Mouse (Mus musculus): ENCODE results near the gene Lysmd1.

Lysmd1 gene

DNA sequence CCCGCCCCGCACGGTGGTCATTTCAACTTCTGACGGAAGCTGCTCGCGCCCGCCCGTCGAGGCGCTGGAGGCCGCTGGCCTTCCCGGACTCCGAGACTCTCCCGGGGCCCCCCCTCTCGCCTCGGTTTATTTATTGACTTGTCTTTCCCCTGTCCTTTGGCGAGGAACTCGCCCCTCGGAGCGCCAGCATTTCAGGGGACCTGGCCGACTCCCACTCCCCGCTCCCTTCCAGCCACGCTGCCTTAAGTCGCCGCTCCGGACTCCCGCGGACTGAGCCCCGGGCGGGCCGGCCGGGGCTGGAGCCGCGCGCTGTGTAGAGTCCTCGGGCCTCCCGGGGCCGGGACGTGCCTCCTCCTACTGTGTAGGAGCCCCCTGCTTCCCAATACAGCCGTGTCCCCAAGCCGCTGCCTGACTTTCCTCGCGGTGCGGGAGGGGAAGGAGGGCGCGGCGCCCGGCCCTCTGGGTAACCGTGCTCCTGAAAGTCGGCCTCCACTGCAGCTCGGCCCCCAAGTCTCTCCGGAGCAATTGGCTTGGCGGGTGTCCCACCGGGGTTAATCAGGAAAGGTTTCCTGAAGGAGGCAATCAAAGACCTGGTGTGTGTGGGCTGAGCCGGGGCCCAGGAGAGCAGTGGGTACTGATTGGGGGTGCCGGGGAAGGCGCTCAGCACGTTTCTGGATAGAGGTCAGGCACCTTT is 39.5 kb downstream of the Lysmd1 start:
- DNase-seq (ENCODE audit: low spot score in 2 of 2) = no peak

DNA sequence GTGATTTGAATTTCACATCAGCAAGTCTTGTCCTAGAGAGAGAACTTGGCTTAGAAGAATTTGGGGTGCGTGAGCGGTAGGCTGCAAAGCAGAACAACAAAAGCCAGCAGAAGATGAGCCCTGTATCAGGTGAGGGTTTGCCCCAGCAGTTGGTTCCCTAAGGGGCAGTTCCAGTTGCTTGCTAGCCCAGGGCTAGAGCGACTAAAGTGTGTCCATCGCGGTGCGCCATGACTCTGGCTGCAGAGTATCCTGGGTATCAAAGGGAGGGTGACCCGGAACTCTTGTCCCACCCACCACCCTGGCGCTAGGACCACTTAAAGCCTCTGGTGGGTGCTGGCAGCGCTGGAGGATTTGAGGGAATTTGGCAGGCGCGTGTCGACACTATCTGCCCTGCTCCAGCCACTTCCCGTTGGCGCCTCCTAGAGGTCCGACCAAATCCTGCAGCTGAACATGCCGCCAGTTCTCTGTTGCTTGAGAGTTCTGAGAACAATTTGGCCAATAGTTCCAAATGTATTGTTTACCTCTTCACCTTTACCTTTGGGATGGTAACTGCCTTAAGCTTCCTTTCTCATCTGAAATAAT is 40.2 kb downstream of the Lysmd1 start:
- peak; percentile 72 to 83 for DNase-seq (ENCODE audit: low spot score in 2 of 2)

DNA sequence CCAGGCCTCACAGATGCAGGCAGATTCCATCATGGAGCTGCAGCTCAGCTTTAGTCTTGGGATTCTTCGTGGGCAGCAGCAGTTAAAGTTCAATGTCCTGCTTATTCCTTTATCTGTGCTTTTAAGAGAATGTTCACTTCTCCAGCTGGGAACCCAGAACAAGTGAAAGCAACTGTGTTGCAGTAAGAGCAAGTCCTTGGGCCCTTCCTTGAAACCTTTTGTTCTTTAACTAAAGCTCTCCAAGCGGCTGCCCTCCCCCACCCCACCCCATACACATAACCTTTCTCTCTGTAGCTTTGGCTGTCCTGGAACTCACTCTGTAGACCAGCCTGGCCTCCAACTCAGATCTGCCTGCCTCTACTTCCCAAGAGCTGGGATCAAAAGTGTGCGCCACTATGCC is 42.6 kb downstream of the Lysmd1 start:
- DNase-seq (ENCODE audit: low spot score in 2 of 2) = no peak

DNA sequence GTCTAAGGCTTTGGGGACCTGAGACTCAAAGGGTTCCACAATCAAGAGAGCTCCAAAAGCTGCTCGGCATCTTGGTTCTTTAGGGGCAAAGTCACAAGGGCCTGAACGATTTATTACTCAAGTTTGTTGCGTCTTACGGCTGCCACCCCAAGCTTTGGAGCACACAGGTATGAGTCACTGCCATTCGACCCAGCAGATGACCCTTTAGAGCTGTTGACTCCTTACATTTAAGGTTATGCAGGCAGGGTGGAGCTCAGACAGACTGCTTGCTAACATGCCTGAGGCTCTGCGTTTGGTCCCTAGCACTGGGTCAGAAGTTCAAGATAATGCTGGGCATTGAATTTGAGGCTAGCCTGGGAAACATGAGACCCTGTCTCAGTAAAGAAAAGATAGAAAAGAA is 43.7 kb downstream of the Lysmd1 start:
- DNase-seq (ENCODE audit: low spot score in 2 of 2) = no peak

DNA sequence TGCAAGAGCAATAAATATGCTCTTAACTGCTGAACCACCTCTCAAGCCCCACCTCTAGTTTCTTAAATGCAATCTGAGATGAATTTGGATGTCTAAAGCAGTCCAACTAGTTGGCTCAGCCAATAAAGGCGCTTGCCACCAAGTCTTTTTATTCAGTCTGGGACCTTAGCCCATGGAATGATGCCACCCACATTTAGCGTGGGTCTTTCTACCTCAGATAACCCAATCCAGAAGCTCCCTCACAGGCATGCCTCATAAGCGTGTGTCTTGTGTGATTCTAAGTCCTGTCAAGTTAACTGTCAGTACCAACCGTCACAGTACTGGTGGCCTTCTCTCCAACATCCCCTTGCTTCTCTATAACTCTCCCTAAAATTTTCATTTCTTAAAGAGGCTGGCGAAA is 45.1 kb downstream of the Lysmd1 start:
- DNase-seq (ENCODE audit: low spot score in 2 of 2) = no peak

DNA sequence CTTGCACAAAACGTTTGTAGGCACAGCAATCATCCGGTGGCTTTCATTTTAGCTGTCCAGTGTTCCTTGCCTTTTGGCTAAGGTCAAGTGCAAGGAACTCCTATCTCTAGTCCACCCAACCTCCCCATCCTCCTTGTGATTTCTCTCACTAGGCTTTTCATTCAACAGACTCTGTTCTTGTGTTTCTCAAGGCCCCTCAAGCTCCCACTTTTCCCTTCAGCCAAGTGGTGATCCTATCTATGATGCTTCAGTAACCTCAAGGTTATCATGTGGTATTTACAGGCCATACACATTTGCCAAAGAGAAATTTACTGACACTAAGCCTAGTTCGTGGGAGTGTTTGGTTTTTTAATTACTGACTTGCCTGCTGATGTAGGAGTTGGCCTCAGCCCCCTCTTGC is 46.0 kb downstream of the Lysmd1 start:
- no peak for DNase-seq (ENCODE audit: low spot score in 2 of 2)

DNA sequence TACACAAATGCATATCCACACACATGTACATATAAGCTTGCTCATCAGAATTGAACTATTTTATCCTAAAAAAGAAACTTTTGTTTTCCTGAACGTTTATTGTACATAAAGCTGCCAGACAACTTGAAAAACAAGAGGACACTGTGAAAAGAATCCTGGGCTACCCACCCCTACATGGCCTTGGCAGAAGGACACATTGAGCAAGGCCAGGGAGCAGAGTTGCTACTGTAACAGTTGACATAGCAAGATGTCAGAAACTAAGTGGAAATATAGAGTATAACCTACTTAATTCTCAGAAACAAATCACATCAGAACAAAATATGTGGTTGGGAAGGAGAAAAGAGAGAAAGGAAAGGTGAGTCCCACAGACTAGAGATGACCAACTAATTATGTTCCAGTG is 48.0 kb downstream of the Lysmd1 start:
- no peak for DNase-seq (ENCODE audit: low spot score in 2 of 2)

DNA sequence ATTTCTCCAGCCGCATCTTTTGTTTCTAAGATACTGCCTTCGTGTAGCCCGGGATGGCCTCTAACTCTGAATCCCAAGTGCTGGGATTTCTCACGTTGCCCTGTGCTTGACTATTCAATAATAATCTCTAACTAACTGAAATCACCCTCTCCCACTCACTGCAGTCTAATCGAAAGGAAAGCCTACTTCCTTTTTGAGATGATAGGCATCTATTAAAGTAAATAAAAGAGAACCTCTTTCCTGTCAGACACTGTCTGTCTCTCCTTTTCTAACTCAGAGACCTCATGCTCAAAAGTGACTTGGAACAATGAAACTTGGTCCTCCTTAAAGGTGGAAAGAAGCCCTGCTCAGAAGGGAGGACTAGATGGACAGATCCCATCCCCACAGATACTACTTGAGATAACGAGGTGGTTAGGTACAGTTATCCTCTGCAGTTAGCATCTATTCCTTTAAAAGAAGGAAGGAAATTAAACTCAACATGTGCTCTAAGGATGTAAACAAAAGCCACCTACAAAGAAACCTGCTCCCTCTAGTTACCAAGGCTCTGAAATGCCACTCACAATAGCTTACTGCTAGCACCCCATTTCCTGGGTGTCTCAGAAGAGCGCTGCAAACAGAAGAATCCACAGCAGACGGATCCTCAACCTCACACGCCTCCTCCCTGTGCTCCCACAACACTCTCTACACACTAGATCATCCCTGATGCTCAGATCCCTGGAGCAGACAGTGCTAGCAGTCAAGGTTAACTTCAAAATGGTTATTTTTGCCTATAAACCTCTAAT is 51.1 kb downstream of the Lysmd1 start:
- no peak for DNase-seq (ENCODE audit: low spot score in 2 of 2)

DNA sequence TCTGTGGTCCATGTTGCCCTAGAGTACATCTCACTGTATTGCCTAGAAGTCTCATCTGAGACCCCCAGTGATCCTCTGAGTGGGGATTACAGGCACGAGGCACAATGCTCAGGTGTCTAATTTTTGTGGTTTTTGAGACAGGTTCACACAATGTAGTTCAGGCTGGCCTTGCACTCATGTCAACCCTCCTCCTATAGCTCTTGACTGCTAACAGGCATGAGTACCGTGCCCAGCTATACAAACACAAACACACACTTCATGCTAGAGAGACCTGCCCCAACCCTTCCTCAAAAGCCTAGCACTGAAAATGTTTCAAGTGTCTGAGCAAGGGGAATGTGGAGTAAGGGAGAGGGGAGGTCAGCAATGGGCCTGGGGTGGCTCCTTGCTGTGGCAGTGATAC is 52.2 kb downstream of the Lysmd1 start:
- DNase-seq (ENCODE audit: low spot score in 2 of 2) = no peak

DNA sequence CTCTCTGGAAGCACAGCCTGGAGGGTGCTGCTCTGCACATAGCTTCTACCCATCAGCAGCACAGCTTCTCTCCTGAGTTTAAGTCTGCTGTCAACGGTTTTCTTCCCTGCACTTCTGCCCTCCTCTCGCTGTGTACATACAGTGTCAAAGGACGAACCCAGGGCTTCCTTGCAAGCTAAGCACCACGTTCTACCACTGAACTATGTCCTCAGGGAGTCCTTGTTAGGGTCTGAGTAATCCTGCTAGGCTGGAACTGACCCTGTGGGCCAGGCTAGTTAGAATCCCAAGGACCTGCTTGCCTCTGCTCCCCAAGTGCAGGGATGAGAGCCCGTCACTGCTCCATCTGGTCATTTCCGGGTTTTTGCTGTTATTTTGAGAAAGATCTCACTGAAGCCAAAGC is 53.0 kb downstream of the Lysmd1 start:
- DNase-seq (ENCODE audit: low spot score in 2 of 2) = no peak

All from spleen, postnatal 14 days (tissue).